Mouse (Mus musculus): Measurements from ENCODE around the gene Angptl2.

DNA sequence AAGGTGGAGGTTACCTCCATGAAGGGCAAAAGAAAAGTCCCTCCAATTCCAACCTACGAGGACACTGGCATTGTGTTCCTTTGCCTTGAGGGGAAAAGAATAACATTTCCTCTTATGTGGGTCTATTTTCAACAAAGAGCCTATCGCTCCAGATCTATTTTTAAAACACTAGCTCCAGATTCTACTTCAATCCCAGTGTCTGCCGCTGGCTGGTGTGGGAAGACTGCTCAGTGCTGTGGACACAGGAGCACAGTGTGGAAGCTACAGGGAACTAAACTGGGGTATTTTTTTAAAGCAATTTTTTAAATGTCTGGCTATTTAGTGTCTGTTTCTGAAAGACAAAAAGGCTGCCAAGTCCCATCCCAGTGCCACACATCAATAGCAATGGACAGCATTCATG is 49.9 kb downstream of the Angptl2 start:
- TF ChIP-seq CTCF (IDR thresholded peaks at IDR 0.05; ENCODE audit: borderline replicate concordance, insufficient read depth, low read depth, low read length) (no peak), POLR2A (IDR thresholded peaks at IDR 0.05; ENCODE audit: borderline replicate concordance, insufficient read depth, low read length) (no peak)

Measured in cerebellum, adult 2 months (tissue).